Mouse (Mus musculus): ENCODE results near the gene Phf21b. TPM values are rescaled to one million over a fixed set of nuclear protein-coding genes. Genes with fewer than 3 reads are reported as not detected.
A peak's percentile ranks its signal among the peaks of the same experiment; 100 is the strongest.

Gene Phf21b
- total RNA-seq, 2 experiments from 2014 or later: 0.38 to 0.82 TPM

DNA sequence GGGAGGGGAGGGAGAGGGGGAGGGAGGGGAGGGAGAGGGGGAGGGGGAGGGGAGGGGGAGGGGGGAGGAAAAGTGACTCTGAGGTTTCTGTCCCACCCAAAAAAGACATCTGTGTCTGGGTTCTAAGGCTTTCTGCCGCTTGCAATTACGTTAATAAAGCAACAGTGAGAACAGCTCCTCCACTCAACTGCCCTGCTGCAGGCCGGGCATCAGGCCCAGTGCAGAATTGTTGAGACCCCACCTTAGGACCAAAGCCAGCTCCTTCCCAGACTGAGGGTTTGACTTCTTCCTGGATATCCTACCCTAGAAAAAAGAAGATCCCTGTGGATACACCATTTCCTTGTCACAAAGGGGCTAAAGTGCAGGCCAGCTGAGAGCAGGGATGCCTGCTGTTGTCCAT is 9.6 kb downstream of the Phf21b start:
- no peak for DNase-seq

DNA sequence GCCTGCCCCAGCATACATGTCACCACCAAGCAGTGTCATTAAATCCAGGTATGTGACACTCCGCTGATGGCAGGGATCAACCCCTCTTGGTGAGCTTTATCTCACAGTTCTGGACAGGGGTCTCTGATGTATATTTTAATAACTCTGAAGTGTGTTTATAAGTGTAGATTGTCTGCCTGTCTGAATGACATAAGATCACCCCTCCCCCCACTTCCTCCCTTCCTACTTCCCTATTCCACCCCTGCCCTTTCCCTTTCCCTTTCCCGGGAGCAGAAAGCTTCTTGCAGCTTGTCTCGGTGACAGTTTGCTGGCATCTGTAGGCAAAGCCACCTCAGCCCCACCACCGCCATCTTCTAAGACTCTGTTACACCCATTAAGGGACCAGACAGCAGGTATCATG is 11.0 kb downstream of the Phf21b start:
- DNase-seq: no peak

DNA sequence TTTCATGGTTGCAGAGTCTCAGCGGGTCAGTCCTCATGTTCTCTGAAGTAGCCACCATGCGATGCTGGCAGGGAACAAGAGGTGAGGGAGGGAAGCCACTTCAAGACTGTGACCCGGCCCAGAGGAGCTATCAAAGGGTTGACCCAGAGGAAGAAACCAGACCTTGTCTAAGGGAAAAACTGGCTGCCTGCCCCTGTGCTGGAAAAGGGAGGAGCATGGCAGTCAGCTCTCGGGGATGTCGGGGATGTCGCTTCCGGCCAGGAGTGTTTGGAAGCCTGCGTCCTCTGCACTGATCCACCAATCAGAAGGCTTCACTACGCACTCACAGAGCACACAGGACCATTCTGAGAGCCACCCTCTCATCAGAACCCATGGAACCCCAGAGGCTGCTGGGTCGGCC is 12.8 kb downstream of the Phf21b start:
- DNase-seq: no peak

DNA sequence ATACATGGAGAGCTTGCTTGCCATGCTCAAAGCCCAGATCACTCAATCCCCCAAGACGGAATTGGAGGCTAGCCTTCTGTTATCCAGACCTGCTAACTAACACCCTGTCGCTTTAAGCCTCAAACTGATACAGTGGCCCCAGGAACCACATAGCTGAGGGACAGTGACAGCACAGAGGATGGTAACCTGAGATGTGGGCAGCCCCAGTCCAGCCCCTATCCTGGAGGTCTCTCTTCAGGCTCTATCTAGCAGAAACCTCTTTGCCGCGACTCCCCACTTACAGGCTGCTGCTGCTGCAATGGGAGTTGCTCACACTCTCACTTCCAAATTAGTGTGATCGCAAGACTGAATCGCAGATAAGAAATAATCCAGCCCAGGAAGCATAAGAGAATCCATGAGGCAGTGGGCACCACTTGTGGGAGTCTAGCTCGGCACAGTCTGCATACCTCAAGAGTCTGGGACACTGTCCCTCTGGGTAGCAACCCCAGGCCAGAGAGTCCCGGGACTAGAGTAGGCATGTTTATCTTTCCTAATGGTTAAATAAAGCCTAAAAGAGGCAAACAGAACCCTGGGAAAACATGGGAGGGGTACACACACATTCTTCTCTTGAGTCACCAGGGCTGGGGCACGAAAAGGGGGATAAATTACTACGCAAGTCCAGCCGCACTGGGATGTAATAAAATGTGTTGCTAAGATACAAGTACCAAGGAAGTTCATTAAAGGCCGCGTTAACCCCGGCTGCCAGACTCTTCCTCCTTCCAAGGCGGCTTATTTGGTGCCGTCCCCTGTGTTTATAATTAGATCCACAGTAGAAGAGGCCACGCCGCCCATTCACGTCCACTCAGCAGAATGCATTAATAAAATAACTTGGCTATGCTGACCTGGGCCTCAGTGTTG is 13.7 kb downstream of the Phf21b start:
- DNase-seq: peak; percentile 13

DNA sequence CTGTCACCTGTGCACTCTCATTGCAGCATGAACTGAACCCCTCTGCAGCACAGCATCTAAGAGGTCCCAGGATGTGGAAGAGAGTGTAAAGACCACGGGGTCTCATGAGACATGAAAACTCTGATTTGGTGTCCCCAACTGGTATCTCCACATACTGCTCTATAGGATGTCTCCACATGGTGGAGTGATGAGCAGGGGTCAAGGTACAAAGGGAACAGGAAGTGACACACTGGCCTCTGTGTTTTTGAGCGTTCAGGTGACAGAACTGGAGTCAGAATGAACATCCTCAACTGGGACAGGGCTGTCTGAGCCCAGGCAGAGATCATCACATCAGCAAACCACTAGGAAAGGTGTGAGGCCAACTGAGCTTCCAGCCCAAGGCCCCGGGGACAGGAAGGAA is 15.3 kb downstream of the Phf21b start:
- DNase-seq: no peak

DNA sequence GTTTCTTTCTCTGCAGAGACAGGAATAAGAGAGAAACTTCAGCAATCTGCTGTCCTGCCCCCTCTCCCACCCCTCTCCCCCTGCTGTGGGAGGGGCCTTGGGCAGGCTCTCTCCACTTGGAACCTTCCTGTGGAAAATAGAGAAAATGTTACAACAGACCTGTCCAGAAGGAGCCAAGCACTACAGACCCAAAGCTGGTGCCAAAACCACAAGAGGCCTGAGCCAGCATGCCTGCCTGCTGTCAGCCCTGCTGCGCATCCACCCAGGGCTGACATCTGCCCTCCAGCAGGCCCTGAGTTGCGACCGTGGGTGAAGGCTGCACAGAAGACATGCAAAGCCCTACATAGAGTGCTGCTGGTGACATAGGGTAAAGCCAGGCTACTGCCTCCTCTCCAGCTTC is 16.3 kb downstream of the Phf21b start:
- no peak for DNase-seq

DNA sequence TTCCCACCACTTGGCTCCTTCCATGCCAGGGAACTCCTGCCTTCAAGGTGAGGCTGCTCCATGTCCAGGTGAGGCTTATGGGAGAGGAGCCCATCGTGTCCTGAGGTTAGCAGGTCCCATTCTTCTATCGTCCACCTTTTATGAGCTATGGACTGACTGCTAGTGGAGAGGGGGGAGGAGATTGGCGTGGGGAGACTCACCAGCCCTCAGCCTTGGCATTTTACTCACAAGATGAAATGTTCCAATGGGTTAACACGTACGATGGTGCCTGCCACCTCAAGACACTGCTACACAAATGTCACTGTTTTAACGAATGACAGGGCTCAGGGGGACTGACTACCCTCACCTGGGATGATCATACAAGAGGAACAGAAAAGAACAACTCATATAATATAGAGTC is 18.0 kb downstream of the Phf21b start:
- no peak for DNase-seq

DNA sequence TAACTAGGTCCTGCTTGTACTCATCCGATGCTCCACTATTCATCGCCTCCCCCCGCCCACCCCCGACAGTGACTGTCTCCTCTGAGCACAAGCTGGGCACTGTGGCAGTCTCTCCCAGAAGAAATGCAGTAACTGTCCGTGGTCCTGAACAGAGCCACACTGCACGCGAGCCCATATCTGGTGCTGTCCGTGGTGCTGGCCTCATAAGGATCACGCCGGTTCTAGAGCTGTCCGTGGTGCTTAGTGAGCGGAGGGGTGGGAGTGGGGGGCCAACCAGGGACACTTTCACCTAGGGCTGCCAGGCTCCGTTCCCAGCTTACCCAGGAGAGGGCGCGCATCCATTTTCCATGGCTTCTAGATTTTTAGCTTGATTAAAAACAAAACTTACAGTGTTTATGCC is 26.4 kb downstream of the Phf21b start:
- peak; percentile 58 for DNase-seq

DNA sequence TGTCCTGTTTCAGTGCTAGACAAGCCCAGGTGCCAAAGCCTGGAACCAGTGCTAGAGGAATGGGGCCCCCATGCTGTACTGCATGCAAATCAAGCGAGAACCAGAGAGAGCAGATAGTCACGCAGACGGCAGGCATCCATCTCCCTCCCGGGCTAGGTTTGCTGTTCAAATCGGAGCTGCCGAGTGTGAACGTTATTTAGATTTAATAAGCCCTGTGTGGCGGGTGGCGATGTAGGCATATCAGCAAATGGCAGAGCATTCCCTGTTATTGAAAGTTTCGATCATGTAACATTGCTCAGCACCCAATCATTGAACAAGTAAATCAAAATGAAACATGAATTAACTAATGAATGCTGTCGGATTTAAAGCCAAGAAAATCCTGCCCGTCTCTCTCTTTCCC is 27.2 kb downstream of the Phf21b start:
- DNase-seq: no peak

DNA sequence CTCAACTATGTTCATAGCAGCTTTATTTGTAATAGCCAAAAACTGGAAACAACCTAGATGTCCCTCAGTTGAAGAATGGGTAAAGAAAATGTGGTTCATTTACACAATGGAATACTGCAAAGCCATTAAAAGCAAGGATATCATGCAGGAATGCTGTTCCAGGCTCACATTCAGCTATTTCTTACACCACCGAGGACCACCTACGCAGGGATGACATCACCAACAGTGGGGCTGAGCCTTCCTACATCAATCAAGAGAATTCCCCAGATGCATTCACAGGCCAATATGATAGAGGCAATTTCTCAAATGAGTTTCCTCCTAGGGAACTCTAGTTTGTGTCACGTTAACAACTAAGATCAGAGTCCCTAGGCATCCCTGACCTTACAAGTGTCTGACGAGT is 32.8 kb downstream of the Phf21b start:
- no peak for DNase-seq

DNA sequence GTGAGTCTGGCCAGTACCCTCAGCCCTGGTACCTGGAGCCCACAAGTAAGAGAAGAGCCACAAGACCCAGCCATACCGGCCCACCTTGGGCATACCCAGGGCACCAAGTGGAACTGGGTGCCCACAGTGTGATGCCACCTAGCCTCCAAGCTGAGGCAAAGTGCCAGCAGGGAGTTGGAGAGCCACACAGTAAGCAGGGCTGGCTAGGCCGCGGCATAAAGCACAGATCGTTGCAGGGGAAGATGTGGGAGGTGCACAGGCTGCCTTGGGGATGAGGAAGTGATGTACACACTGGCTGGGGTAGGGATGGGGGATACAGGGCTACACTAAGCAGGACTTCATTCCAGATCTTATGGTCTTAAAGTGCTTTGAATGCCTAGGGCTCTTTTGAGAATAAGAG is 35.0 kb downstream of the Phf21b start:
- no peak for DNase-seq

DNA sequence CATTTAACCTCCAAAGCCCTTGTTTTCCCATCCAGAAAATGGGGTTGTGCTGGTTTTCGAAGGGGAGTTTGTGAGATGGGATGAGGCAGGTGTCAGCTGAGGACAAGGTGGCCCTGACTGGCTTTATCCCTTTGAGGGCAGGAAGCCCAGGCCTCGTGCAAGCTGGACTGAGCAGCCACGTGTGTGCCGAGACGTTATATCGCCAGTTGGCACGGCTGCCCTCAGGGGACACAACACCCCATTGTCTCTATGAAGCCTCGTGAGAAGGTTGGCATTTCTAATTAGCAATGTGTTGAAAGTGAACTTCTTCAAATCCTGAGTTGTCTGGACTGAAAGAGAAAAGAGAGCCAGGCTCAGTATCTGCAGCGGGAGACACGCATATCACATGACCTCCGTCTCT is 37.6 kb downstream of the Phf21b start:
- no peak for DNase-seq

DNA sequence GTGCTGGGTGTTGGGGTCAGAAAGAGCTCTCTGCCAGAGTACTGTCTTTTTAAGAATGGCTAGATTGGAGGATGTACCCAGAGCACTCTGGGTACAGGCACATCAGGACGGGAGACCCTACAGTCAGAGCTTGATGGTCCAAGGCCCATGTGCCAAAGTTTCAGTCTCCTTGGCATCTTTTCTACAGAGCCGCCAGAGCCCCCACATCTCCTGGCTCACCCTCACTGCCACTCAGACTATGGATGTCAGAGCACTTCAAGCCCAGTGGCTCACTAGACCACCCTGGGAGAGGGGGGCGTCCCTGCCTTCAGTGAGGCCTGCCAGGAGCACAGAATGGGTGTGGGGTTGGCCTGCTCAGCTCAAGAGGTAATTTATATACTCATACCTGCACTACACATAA is 38.3 kb downstream of the Phf21b start:
- no peak for DNase-seq

DNA sequence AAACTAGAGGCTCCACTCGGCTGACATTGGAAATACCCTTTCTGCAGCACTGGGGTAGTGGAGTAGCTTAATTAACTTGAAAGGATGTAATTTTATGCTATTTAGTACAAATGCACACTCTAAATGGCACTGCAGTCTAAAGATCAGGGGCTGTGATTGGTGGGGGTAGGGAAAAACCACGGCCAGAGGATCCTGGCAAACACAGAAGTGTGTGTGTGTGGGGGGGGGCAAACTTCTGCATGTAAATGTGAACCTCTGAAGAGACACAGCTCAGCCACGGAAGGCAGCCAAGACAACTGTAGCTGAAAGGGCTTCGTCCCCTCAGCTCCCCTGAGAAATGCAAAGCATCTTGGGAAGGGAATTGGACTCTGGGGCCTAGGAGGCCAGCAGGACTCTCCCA is 40.7 kb downstream of the Phf21b start:
- DNase-seq: no peak

DNA sequence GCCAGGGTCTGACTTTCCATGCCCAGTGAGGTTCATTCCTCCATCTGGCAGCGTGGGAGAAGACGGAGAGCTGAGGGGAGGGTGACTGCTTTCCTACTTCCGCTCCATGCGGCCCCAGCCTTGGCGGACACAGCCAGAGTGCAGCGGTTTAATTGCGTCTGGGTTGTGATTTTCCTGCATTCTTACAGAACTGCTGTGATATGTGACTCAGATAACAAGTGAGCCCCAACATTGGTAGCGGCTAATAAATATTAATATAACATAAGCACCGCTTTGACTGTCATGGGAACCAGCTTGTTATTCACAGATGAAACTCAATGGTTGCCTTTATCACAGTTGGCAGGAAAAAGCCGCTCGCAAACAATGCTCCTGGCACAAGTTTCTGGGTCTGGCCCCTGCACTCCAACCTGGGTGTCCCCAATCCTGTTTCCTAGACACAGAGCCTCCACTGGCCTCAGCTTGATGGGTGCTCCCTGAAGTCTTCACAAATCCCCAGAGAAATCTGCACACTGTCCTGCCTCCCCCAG is 43.0 kb downstream of the Phf21b start:
- no peak for DNase-seq

DNA sequence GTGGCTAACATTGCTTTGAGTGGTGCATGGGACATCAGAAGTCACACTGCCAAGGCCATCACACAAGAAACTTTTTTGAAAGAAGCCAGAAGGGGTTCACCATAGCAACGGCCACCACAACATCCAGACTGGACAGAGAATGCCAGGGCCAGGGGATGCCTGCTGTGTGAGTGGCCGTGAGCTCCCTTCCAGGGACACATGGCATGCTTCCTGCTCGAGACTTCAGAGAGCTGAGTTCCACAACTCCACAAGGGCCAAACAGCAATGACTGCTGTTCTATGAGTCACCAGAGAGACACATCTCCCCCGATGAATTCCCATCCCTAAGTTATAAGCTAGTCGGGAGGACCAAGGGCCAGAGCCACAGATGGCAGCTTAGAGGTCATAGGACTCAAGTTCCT is 44.7 kb downstream of the Phf21b start:
- DNase-seq: no peak

DNA sequence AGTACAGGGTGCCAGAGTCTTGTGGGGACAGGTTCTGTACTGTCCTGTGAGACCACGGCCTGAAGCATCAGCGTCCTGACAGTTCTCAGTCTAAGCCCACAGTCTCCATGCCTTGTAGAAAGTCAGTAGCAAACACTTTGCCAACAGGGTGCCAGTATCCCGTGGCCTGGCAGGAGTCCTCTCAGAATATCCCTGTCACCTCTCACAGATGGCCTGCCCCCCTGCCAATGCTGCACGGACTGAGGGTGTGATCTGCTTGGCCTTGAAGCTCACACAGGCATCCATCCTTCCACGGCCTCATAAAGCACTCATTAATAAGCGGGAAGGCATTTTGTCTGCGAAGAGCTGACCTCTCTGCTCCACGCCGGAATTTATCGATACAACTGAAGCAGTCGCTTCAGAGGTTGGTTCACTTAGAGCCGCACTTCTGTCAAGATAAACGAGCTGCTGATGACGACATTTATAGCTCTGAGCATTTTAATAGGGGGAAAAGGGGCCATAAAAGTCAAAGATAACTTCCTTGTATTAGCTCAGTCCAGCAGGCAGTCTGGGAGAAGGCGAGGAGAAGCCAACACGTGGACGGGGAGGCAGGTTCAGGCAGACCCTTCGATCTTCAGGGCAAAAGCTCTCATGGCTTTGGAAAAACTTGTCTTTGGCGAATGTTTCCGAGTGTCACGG is 46.4 kb downstream of the Phf21b start:
- DNase-seq: no peak

DNA sequence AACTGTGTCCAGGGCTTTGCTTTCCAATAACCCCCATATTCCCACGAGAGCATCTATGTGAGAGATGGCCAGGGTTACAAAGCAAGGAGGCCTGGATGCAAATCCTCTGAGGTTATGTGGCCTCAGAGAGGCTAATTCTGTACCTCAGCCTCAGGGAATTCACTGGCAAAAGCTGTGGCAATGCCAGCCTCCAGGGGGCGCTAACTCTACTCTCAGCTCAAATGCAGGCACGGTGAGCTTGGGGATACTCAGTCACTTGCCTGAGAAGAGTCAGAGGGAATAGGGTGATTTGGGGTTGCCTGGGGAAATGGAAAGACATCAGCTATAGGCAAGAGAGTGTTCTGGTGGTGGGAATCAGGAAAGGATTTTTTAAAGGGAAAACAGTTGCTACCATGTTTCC is 52.2 kb downstream of the Phf21b start:
- DNase-seq: peak; percentile 19

DNA sequence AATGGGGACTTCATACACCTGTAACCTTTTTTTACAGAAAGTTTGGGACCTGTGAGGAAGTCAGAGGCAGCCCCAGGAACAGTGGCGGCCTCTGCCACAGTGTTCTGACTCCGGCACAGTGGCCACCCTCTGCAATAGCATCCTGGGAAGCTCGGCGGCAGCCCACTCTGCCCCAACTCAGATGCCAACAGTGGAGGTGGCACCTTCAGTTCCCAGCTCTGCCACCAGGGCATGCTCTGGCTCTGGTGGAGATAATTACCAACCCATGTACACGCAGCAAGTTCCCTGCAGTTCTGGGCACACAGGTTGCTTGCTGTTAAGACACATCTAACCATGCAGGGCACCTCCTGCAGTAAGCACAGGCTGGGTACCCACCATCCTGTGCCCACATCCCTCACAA is 55.7 kb downstream of the Phf21b start:
- no peak for DNase-seq

DNA sequence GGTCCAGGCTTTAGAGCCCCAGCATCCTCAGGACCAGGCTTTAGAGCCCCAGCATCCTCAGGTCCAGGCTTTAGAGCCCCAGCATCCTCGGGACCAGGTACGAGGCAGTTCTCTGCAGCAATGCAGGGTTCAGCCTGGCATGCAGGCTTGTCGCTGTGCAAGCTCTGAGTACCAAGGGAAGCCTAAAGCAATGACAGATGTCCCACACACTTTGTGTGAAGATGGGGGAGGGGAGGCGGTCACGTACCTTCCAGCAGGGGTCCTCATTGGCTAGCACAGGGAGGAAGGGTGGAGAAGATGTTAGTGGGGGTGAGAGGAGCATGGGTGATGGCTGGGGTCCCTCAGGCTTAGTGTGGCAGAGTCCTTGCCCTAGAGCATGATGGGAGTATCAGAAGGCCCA is 62.2 kb downstream of the Phf21b start:
- DNase-seq: no peak

DNA sequence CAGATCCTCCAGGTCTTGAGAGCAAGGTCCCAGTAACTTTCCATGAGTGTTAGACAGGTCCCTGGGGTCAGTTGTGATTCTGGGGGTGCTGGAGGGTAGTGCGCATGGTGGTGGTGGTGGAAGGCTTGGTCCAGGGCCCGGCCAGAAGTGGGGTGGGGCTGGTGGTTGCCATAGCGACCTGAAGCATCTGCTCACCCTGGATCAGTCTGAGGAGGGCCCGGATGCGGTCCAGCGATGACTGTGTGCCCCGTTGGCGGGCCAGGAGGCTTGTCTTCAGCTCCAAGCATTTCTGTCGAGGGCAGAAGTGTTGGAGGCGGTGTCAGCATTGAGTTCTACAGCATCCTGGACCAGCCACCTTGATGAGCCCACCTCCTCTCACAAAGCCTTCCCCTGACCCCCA is 68.7 kb downstream of the Phf21b start:
- DNase-seq: no peak

DNA sequence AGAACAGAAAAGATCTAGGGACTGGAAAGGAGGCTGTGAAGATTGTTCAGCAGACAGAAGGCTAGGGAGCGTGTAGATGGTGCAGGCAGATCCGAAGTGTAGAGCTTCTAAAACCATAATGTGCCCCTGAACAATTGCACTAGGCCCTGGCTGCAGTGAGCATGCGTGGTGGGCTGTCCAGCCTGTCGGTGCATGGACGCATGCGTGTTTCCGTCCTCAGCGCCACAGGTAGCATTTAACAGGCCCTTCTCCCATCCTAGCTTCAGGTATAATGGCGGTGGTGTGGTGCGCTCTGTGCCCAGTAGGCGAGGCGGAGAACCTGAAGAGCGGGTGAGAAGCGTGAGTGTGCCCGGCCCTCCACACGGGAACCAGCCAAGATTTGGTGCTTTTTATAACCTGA is 71.0 kb downstream of the Phf21b start:
- DNase-seq: no peak

DNA sequence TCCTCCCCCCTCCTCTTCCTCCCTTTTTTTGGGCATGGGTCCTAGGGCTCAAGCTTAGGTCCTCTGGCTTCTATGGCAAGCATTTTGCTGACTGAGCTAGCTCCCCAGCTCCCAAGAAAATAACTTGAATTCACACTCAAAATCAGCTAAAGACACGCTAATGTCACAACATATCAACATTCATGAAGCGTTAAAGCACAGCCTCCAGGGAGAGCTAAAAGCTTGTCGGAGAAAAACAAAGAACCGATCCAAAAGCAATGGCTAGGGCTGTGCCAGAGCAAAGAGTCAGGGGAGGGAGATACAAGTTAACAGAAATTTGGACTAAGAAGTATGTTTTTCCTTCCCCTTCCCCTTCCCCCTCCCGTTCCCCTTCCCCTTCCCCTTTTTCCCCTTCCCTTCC is 77.3 kb downstream of the Phf21b start:
- DNase-seq: no peak
